Mouse (Mus musculus): ENCODE results near the gene Ccdc153. TPM values are rescaled to one million over a fixed set of nuclear protein-coding genes. Genes with fewer than 3 reads are reported as not detected.

Gene Ccdc153
- total RNA-seq (2022), result 1 to 10 TPM; 1.6 to 3.9 (median 3.4) TPM

DNA sequence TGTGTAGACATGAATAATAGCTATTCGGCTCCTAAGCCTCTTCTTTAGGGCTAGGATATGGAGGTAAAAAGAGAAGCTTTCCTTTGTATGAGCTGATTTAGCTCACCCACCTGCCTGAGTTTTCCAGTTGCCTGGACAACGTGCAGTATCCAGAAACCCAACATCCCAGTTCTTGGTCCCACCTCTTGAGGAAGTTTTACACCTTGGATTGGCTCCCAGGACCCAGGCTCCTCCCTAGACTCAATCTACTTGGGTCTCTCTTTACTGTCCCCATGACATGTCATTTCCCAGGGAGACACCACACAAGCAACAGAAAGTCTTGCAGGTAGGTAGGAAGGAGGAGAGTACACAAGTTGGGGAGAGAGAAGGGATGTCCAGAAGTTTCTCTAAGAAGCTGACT, at the start of gene Ccdc153:
Gene Ccdc153 (plus strand): TSS at position 278 of the 400 bp plus-strand sequence.
- no peak for DNase-seq (ENCODE audit: low spot score in 2 of 2)

GRCm38 (mm10) chr9:44191166-44191565, 49.3 kb upstream of the Ccdc153 start:
- DNase-seq (ENCODE audit: low spot score in 2 of 2), result no peak

- DNase-seq (ENCODE audit: low spot score in 2 of 2), result no peak
These were observed 48.2 kb upstream of the Ccdc153 start for GRCm38 (mm10) chr9:44192312-44192711.

DNA sequence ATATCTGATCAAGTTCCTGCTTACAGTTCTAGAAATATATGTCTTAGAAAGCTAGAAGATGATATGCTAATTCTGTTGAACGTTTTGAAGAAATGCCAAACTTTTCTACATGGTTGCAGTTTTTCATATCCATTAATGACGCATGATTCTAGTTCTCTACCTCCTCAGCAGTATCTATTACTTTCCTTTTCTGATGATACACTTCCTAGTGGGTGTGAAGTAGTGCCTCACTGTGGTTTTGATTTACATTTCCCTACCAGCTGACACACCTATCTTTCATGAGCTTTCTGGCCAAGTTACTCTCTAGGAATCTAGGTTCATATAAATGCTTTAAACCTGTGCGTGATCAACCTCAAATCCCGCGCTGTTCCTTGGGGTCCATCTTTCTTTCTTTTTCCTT, 47.7 kb upstream of the Ccdc153 start:
- no peak for DNase-seq (ENCODE audit: low spot score in 2 of 2)

- DNase-seq (ENCODE audit: low spot score in 2 of 2), result no peak
These were observed 46.5 kb upstream of the Ccdc153 start for GRCm38 (mm10) chr9:44194000-44194399.

DNA sequence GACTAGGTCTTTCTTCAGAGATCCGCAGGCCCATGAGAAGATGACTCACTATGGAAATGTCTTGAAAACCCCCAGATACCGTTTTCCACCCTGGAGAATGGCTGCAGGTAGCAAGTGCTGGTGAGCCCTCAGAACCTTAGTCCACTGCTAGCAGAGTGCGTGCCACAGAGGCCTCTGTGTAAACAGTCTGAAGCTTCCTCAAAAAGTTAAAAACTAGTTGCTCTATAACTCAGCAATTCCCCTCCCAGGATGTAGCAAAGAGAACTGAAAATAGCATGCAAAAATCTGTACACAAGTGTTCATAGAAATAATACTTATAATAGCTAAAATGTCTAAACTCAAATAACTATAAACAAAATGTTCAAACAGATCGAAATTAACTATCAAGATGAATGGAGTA, 44.1 kb upstream of the Ccdc153 start:
- no peak for DNase-seq (ENCODE audit: low spot score in 2 of 2)

- DNase-seq (ENCODE audit: low spot score in 2 of 2), result no peak
These were observed 41.3 kb upstream of the Ccdc153 start for GRCm38 (mm10) chr9:44199166-44199565.

- DNase-seq (ENCODE audit: low spot score in 2 of 2), result no peak
These were observed 40.9 kb upstream of the Ccdc153 start for GRCm38 (mm10) chr9:44199580-44199979.

GRCm38 (mm10) chr9:44200458-44200857, 40.0 kb upstream of the Ccdc153 start:
- no peak for DNase-seq (ENCODE audit: low spot score in 2 of 2)

- no peak for DNase-seq (ENCODE audit: low spot score in 2 of 2)
These were observed 32.6 kb upstream of the Ccdc153 start for GRCm38 (mm10) chr9:44207840-44208239.

DNA sequence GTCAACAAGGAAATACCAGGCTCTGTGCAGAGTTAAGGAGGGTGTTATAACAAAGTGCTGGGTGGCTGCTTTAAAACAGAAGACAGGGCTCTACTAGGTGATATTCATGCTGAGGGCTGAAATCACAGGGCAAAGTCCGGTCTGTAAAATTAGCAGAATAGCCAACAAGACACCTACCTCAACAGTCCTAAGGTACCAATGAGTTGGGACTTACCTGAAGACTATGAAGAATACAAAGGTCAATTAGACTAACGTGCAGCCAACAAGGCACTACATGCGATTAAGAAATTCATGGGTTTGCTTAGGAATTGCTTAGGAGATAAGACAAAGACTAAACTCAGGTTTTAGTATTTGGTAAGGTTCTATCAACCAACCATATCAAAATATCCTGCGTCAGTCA, 31.1 kb upstream of the Ccdc153 start:
- no peak for DNase-seq (ENCODE audit: low spot score in 2 of 2)

- no peak for DNase-seq (ENCODE audit: low spot score in 2 of 2)
These were observed 28.1 kb upstream of the Ccdc153 start for GRCm38 (mm10) chr9:44212406-44212805.

- DNase-seq (ENCODE audit: low spot score in 2 of 2), result no peak
These were observed 26.9 kb upstream of the Ccdc153 start for GRCm38 (mm10) chr9:44213538-44213937.

DNA sequence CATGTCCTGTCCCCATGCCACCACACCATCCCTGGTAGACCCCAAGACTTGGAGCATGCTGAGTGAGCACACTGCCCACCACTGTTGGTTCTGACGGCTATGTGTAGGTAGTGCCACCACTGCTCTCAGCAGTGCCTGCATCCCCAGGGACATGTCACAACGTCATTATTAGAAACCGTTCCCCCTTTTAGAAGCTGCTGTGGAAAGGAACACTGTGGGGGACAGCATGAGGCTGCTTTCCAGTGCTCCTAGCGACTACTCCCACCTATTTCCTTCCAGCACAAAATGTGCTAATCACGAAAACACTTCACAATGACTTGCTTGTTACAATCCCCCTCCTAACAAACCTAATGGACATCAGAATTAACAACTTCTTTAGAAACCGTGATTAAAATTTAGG, 14.5 kb upstream of the Ccdc153 start:
- DNase-seq (ENCODE audit: low spot score in 2 of 2), result no peak

GRCm38 (mm10) chr9:44231609-44232008, 8.9 kb upstream of the Ccdc153 start:
- DNase-seq (ENCODE audit: low spot score in 2 of 2), result no peak

DNA sequence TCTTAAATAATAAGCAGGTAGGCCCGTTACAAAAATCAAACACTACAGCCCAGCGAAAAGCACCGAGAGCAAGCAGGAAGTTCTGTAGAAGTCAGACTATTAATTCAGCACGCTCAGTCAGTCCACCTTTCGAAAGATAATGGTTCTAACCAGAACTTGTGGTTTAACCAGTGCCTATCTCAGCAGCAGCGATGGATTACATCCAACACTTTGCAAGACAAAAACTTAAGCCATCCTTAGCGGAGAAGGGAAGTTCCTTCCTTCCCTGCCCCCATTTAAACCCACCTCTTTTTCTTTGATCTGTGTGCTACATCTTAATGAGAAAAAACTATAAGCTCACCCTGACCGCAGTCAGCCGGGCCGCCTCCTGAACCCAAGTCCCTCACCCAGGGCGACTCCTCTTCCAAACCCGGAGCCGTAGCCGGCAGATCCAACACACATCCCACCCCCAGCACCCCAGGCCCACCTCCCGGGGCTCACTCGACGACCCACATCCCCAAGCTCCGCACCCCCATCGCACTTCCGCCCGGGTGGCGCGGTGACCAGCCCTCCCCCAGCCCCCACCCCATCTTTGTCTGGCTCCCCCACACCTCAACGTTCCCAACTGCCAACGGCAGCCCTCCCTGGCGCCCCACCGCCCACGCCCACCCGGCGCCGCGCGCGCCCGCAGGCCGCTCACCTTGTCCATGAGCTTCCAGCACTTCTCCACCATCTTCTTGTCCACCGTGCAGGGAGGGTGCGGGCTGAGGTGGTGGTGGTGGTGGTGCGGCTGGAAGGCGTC, 7.3 kb upstream of the Ccdc153 start:
- peak in 1 of 2 experiments; percentile 57 for DNase-seq (ENCODE audit: low spot score in 2 of 2)

GRCm38 (mm10) chr9:44233802-44234478, 6.5 kb upstream of the Ccdc153 start, which contains the start of gene Cbl:
Gene Cbl, minus strand, starts transcription at chr9:44234049.
- peak; percentile 94 to 97 for DNase-seq (ENCODE audit: low spot score in 2 of 2)

- no peak for DNase-seq (ENCODE audit: low spot score in 2 of 2)
These were observed 5.7 kb upstream of the Ccdc153 start for GRCm38 (mm10) chr9:44234479-44235427.

DNA sequence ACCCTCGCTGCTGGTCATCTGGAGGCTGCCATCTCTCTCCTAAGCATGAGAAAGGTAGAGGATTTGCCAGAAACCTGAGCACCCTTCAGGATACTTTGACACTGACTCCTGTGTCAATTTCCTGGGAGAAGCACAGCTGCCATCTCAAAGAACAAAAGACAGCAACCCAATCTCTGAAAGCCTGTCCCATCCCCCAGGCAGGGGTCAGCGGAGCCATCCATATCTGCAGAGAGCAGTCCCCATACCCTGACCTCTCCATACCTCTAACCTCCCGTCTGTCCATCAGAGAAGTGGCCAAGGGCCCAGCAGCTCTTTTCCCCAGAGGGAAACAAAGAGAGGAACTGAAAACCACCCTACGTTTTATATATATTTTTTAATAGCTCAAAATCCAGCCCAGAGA, 3.9 kb upstream of the Ccdc153 start:
- no peak for DNase-seq (ENCODE audit: low spot score in 2 of 2)

DNA sequence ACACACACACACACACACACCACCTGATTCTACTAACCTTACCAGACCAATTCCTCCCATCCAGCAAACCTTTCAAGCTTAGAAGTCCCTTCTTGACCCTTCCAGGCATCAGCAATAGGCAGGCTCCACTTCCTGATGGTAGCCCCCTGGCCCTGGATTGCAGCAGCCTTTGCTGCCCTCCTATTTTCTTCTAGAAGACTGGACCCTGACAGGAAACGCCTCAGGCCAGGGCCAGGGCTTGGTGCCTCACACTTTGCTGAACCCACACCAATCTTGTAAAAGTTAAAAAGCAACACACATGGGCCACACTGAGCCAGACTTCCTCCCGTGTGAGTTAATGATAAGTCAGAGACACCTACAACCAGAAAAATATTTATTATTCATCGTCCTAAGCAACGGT, 3.3 kb upstream of the Ccdc153 start:
- no peak for DNase-seq (ENCODE audit: low spot score in 2 of 2)

GRCm38 (mm10) chr9:44238501-44239190, 1.8 kb upstream of the Ccdc153 start:
- no peak for DNase-seq (ENCODE audit: low spot score in 2 of 2)

All from left cerebral cortex, adult 8-10 months (tissue).